Mouse (Mus musculus): ENCODE results near the gene Kat5. TPM values are rescaled to one million over a fixed set of nuclear protein-coding genes. Genes with fewer than 3 reads are reported as not detected.
A peak's percentile ranks its signal among the peaks of the same experiment; 100 is the strongest.

Kat5 gene
- total and polyA plus RNA-seq, 3 experiments: 46.5 to 106 (median 62.8) TPM

DNA sequence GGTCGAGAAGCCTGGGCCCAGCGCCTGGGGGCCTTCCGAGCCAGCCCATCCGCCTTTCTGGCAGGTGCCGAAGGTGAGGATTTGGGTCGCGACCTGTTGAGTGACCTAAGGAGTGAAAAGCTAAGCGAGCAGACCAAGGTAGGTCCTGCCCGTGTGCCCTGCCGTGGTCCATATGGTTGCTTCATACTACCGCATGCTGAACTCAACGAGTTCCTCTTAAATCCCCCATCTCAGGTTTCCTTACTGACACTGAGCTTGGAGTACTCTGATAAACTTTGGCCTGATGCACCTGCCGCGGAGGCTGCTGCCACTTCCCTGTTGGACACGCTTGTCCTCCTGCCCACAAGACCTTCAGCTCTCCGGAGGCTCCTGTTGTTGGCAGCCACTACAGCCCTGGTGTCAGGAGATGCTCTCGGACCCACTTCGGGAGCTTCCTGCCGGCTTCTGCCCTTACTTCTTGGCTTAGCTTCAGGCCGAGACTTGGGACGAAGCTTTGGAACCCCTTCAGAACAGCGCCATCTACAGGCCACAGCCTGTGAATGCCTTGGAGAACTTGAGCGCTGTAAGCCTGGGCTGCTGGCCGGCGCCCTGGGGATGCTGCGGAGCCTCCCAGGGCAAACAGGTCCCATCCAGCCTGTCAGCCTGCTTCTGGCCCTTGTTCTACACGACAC, 41.4 kb downstream of the Kat5 start (continued):
- TF ChIP-seq MXI1 (IDR thresholded peaks at IDR 0.05; ENCODE audit: low read depth, low read length): no peak
- TF ChIP-seq NRF1 (IDR thresholded peaks at IDR 0.05; ENCODE audit: low read depth, low read length): no peak
- TF ChIP-seq SIN3A (IDR thresholded peaks at IDR 0.05; ENCODE audit: low read length): no peak
- TF ChIP-seq KAT2A (IDR thresholded peaks at IDR 0.05; ENCODE audit: insufficient replicate concordance, low read length): no peak
- TF ChIP-seq ZMIZ1 (IDR thresholded peaks at IDR 0.05; ENCODE audit: low read depth, low read length): no peak

DNA sequence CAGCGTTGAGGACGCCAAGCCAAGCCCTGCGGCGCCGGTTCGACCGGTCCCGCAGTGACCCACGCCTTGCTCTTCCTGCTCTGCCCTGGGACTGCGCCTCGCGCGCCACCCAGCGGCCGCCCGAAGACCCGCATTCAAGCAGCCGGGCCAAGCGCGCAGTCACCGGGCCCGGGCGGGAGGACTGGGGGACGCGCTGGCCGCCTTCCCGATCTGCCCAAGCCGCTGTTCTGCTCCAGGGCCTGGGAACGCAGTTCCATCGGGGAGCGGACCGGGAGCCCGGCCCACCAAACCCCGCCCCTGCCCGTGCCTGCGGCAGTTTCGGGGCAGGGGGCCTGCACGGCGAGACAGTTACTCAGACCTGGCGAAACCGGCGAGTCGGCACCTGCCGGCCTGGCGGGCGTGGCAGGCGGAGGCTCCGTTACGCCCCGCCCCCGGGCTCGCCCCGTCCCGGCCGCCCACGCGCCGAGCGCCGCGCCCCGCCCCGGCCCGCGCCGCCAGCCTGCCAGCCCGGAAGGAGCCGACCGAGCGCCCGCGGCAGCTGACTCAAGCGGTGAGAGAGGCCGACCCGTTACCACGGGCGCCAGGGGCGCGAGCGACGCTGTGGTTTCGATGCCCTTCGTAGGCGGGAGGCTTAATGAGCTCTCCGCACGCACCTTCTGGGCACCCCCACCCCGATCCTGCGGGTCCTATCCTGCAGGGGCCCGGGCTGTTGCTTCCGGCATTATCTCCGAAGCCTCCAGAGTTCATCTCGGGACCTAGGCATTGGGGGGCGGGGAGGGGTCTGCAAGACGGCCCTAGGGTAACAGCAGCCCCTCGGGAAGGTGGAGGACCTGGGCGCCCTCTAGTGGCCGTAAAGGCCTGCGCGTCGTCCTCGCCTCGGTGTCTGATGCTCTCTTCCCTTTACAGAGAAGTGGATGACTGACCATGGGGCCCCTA, 42.2 kb downstream of the Kat5 start, which contains the start of gene Ap5b1:
Gene Ap5b1 (plus strand): TSS at position 492 of the 936 bp plus-strand sequence.
- Histone ChIP-seq H3K9me3 (replicated peaks; ENCODE audit: low read length) (no peaks in the 10 kb centered on the region), H3K9ac (ENCODE audit: insufficient read depth, low read depth) (peak within 1 kb of the TSS; percentile 88), H3K27ac (ENCODE audit: insufficient read depth, low read depth) (peak within 1 kb of the TSS; percentile 94), H3K4me1 (ENCODE audit: control insufficient read depth in 1 of 2, insufficient read depth in 2 of 2) (peaks cover 7 to 22% of the 10 kb centered on the region in 2 experiments), H3K79me2 (replicated peaks; ENCODE audit: control insufficient read depth, extremely low read depth, insufficient read depth, poor library complexity, severe bottlenecking) (0 out of 2 replicates have a peak, but pooled peaks cover 5% of the 10 kb centered on the region), H3K4me3 (replicated peaks in 1 of 3; ENCODE audit: low read depth in 2 of 3, low read length in 2 of 3, poor library complexity in 1 of 3) (peak within 1 kb of the TSS; percentile 73 to 87 (median 78)), H3K4me2 (ENCODE audit: insufficient read depth, low read depth, poor library complexity, severe bottlenecking) (peak within 1 kb of the TSS; percentile 98), H3K27me3 (replicated peaks) (peaks cover 32% of the 10 kb centered on the region), H3K36me3 (replicated peaks in 1 of 2; ENCODE audit: control insufficient read depth in 1 of 2, insufficient read depth in 1 of 2, low read length in 1 of 2) (peaks cover 26 to 33% of the 10 kb centered on the region in 2 experiments)
- in situ Hi-C loops (cut with MboI; ENCODE audit: low pct_ligation_motif_present, low pct_unique_long_range_greater_than_20kb, low sequenced_read_pairs) (no loop called here), dilution Hi-C loops (cut with MboI; ENCODE audit: extremely low pct_ligation_motif_present, extremely low pct_unique_long_range_greater_than_20kb, low sequenced_read_pairs) (no loop called here)
- DNase-seq (ENCODE audit: extremely low read depth): peak; percentile 87
- TF ChIP-seq USF2 (conservative IDR thresholded peaks at IDR 0.05; ENCODE audit: low read depth, low read length) (no peak), PAX5 (IDR thresholded peaks at IDR 0.05; ENCODE audit: low read length) (no peak), NELFE (IDR thresholded peaks at IDR 0.05; ENCODE audit: low read depth, low read length) (peak; percentile 61), JUND (conservative IDR thresholded peaks at IDR 0.05; ENCODE audit: low read depth, low read length) (no peak), MAZ (IDR thresholded peaks at IDR 0.05; ENCODE audit: low read depth, low read length) (peak; percentile 77; the same call in 1 of the 2 replicates), MYC (IDR thresholded peaks at IDR 0.05; ENCODE audit: low read depth, low read length) (peak; percentile 83), NRF1 (IDR thresholded peaks at IDR 0.05; ENCODE audit: low read depth, low read length) (peak; percentile 20; the same call in 1 of the 2 replicates), ZC3H11A (IDR thresholded peaks at IDR 0.05; ENCODE audit: low read depth, low read length) (no peak), ZNF384 (IDR thresholded peaks at IDR 0.05; ENCODE audit: low read depth, low read length) (no peak), TBP (conservative IDR thresholded peaks at IDR 0.05; ENCODE audit: low read depth, low read length) (no peak), JUN (IDR thresholded peaks at IDR 0.05; ENCODE audit: insufficient read depth, low read depth, low read length) (no peak), KAT2A (IDR thresholded peaks at IDR 0.05; ENCODE audit: insufficient replicate concordance, low read length) (0 out of 2 replicates have a peak, but pooled peaks have one; percentile 18), MAX (IDR thresholded peaks at IDR 0.05; ENCODE audit: low read length) (peak; percentile 78; the same call in 1 of the 2 replicates), MXI1 (IDR thresholded peaks at IDR 0.05; ENCODE audit: low read depth, low read length) (peak; percentile 83), CHD1 (IDR thresholded peaks at IDR 0.05; ENCODE audit: low read depth, low read length) (no peak), HCFC1 (IDR thresholded peaks at IDR 0.05; ENCODE audit: low read depth, low read length) (peak; percentile 45), E2F4 (IDR thresholded peaks at IDR 0.05; ENCODE audit: insufficient replicate concordance, low read depth, low read length) (no peak), POLR2A (IDR thresholded peaks at IDR 0.05; ENCODE audit: low read depth, low read length) (peak; percentile 68; the same call in 1 of the 2 replicates), GABPA (IDR thresholded peaks at IDR 0.05; ENCODE audit: insufficient replicate concordance, low read depth, low read length) (no peak), ZKSCAN1 (IDR thresholded peaks at IDR 0.05; ENCODE audit: borderline replicate concordance, low read depth, low read length) (no peak), EP300 (IDR thresholded peaks at IDR 0.05; ENCODE audit: low read length) (no peak), RAD21 (IDR thresholded peaks at IDR 0.05; ENCODE audit: low read depth, low read length) (peak; percentile 57), CHD2 (IDR thresholded peaks at IDR 0.05; ENCODE audit: low read length) (no peak; the same call in 1 of the 2 replicates), MEF2A (IDR thresholded peaks at IDR 0.05; ENCODE audit: borderline replicate concordance, low read depth, low read length) (peak; percentile 58; the same call in 1 of the 2 replicates), USF1 (IDR thresholded peaks at IDR 0.05; ENCODE audit: low read depth, low read length) (no peak), ETS1 (conservative IDR thresholded peaks at IDR 0.05; ENCODE audit: low read depth, low read length) (no peak), CTCF (conservative IDR thresholded peaks at IDR 0.05 in 1 of 2, IDR thresholded peaks at IDR 0.05 in 1 of 2; ENCODE audit: low read depth in 2 of 2, low read length in 2 of 2) (peak; percentile 26 to 92; a peak in 3 of 4 replicates), BHLHE40 (IDR thresholded peaks at IDR 0.05; ENCODE audit: low read depth, low read length) (peak; percentile 76), TCF12 (IDR thresholded peaks at IDR 0.05; ENCODE audit: low read depth, low read length) (peak; percentile 76; the same call in 1 of the 2 replicates), SIN3A (IDR thresholded peaks at IDR 0.05; ENCODE audit: low read length) (peak; percentile 44), MAFK (IDR thresholded peaks at IDR 0.05; ENCODE audit: insufficient replicate concordance, low read length) (no peak), POLR2AphosphoS2 (IDR thresholded peaks at IDR 0.05; ENCODE audit: low read depth, low read length) (no peak)
